ENCODE assay signal across 37 mouse cellular contexts in the genomic region with DNA sequence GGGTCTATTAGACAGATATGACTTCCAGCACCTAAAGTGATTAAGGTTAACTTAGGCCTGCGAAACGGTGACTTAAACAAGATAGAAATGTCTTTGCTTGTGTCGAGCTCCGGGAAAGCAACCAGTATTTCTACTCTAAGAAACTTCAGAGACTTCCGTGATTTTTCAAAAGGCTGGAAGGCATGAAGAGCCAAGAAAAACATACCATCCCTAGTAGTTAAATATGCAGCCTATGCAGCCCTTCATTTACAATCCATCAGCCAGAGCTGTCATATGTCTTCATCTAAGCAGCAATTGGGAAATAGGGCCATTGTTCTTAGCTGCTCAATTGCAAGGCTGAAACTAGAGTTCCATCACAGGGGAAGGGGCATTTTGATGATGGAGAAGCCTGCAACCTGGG. TPM values are rescaled to one million over a fixed set of nuclear protein-coding genes. Genes with fewer than 3 reads are reported as not detected.
DNase-seq lines count a peak whose midpoint lies in the region; ATAC-seq and TF ChIP-seq lines count a peak whose summit lies in the region.
"Had no signal": no experiment of that assay in that cellular context is flagged by ENCODE, and none has a peak within 500 bp of the region (broad histone marks: within the 10 kb centered on the region; RNA-seq: fewer than 3 reads in every experiment).

No protein-coding gene starts in this region.

- TF ChIP-seq CTCF in kidney, adult 2 months (conservative IDR thresholded peaks at IDR 0.05; ENCODE audit: insufficient read depth, insufficient read length, low read depth, low read length): no peak

- no peak overlapping the region for H3K4me3 ChIP-seq in embryonic facial prominence, embryonic 14.5 days (ENCODE audit: low read depth, low read length)
- H3K4me3 ChIP-seq in embryonic facial prominence, embryonic 10.5 days: no peak overlapping the region
- H3K4me3 ChIP-seq in kidney, embryonic 16.5 days (ENCODE audit: low read length): no peak overlapping the region
- no peak overlapping the region for H3K4me3 ChIP-seq in kidney, adult 2 months (ENCODE audit: insufficient read depth, low read depth, low read length)
- H3K4me3 ChIP-seq in lung, embryonic 15.5 days: no peak overlapping the region
- H3K4me3 ChIP-seq: embryonic facial prominence, embryonic 13.5 days; forebrain, embryonic 12.5 days; heart, embryonic 12.5 days; hindbrain, embryonic 10.5 days; hindbrain, embryonic 15.5 days; intestine, embryonic 15.5 days; limb, embryonic 12.5 days; midbrain, embryonic 13.5 days; neural tube, embryonic 13.5 days had no signal

- TF ChIP-seq POLR2A in kidney, adult 2 months (IDR thresholded peaks at IDR 0.05; ENCODE audit: low read depth, low read length): no peak

- H3K4me1 ChIP-seq in embryonic facial prominence, embryonic 14.5 days (ENCODE audit: control insufficient read depth, insufficient read depth, low read length): no peaks in the 10 kb centered on the region
- H3K4me1 ChIP-seq in embryonic facial prominence, embryonic 10.5 days: no peaks in the 10 kb centered on the region
- no peaks in the 10 kb centered on the region; the same call in 1 of the 2 replicates for H3K4me1 ChIP-seq in kidney, embryonic 16.5 days (ENCODE audit: insufficient read depth, low read length)
- H3K4me1 ChIP-seq in kidney, adult 2 months (ENCODE audit: control insufficient read depth, insufficient read depth, low read length): no peaks in the 10 kb centered on the region
- H3K4me1 ChIP-seq in lung, embryonic 15.5 days: peaks cover 22% of the 10 kb centered on the region
- H3K4me1 ChIP-seq: embryonic facial prominence, embryonic 13.5 days; forebrain, embryonic 12.5 days; heart, embryonic 12.5 days; hindbrain, embryonic 10.5 days; hindbrain, embryonic 15.5 days; intestine, embryonic 15.5 days; limb, embryonic 12.5 days; midbrain, embryonic 13.5 days; neural tube, embryonic 13.5 days had no signal

- H3K9me3 ChIP-seq in embryonic facial prominence, embryonic 14.5 days (ENCODE audit: control insufficient read depth, low read length): no peaks in the 10 kb centered on the region
- H3K9me3 ChIP-seq in embryonic facial prominence, embryonic 10.5 days: no peaks in the 10 kb centered on the region
- no peaks in the 10 kb centered on the region for H3K9me3 ChIP-seq in kidney, embryonic 16.5 days (ENCODE audit: low read length)
- H3K9me3 ChIP-seq in lung, embryonic 15.5 days: no peaks in the 10 kb centered on the region
- H3K9me3 ChIP-seq: embryonic facial prominence, embryonic 13.5 days; forebrain, embryonic 12.5 days; heart, embryonic 12.5 days; hindbrain, embryonic 10.5 days; hindbrain, embryonic 15.5 days; intestine, embryonic 15.5 days; limb, embryonic 12.5 days; midbrain, embryonic 13.5 days; neural tube, embryonic 13.5 days had no signal

- DNase-seq in embryonic facial prominence, embryonic 14.5 days (ENCODE audit: low spot score): peak; percentile 43
- no peak for DNase-seq in embryonic facial prominence, embryonic 10.5 days (ENCODE audit: low spot score)
- DNase-seq in kidney, adult 2 months: no peak
- DNase-seq in lung, postnatal 36 days: no peak
- peak; percentile 6 for DNase-seq in gonadal fat pad, adult 2 months (ENCODE audit: low read depth)
- DNase-seq in left cerebral cortex, postnatal 25 days (ENCODE audit: low spot score in 2 of 2): no peak
- DNase-seq: adrenal gland, postnatal 14 days; cerebellum, adult 11-12 months; cerebellum, adult 9-11 months; embryo, embryonic 11 days; forebrain, postnatal 0 days; heart, adult 18-20 months; heart, postnatal 14 days; layer of hippocampus, adult 9-11 months; right cerebral cortex, postnatal 4 days; thymus, adult 18-20 months; thymus, postnatal 36 days had no signal

- 56% methylated on average over 5 of the region's 5 CpGs for WGBS in embryonic facial prominence, embryonic 14.5 days
- 92% methylated on average over 5 of the region's 5 CpGs for WGBS in embryonic facial prominence, embryonic 10.5 days
- WGBS in kidney, embryonic 16.5 days: 61% methylated on average over 5 of the region's 5 CpGs
- WGBS in kidney, adult 2 months: 76% methylated on average over 5 of the region's 5 CpGs
- WGBS in lung, embryonic 15.5 days: 16% methylated on average over 5 of the region's 5 CpGs

- intact Hi-C loops in left cerebral cortex, postnatal 25 days (cut with DNase I): no loop called here

- H3K4me2 ChIP-seq in embryonic facial prominence, embryonic 14.5 days (ENCODE audit: low read depth, low read length): no peak overlapping the region
- 0 out of 2 replicates have a peak overlapping the region, but pooled peaks have one; percentile 18 for H3K4me2 ChIP-seq in kidney, embryonic 16.5 days (replicated peaks; ENCODE audit: low read depth, low read length)
- H3K4me2 ChIP-seq in lung, embryonic 15.5 days: peak overlapping the region; percentile 8; the same call in 1 of the 2 replicates
- H3K4me2 ChIP-seq: embryonic facial prominence, embryonic 13.5 days; forebrain, embryonic 12.5 days; heart, embryonic 12.5 days; hindbrain, embryonic 15.5 days; intestine, embryonic 15.5 days; limb, embryonic 12.5 days; liver, embryonic 11.5 days; midbrain, embryonic 13.5 days; neural tube, embryonic 13.5 days had no signal

- H3K36me3 ChIP-seq in embryonic facial prominence, embryonic 14.5 days (ENCODE audit: control insufficient read depth, insufficient read depth, low read length): no peaks in the 10 kb centered on the region
- H3K36me3 ChIP-seq in embryonic facial prominence, embryonic 10.5 days (replicated peaks): no peaks in the 10 kb centered on the region
- H3K36me3 ChIP-seq in kidney, embryonic 16.5 days (ENCODE audit: insufficient read depth, low read length): no peaks in the 10 kb centered on the region
- H3K36me3 ChIP-seq in kidney, adult 2 months (ENCODE audit: control insufficient read depth, insufficient read depth, low read length): no peaks in the 10 kb centered on the region
- no peaks in the 10 kb centered on the region for H3K36me3 ChIP-seq in lung, embryonic 15.5 days
- H3K36me3 ChIP-seq: embryonic facial prominence, embryonic 13.5 days; forebrain, embryonic 12.5 days; G1E; heart, embryonic 12.5 days; hindbrain, embryonic 10.5 days; hindbrain, embryonic 15.5 days; intestine, embryonic 15.5 days; limb, embryonic 12.5 days; midbrain, embryonic 13.5 days; neural tube, embryonic 13.5 days had no signal

- H3K27ac ChIP-seq in embryonic facial prominence, embryonic 14.5 days (replicated peaks; ENCODE audit: low read depth, low read length): no peak overlapping the region
- H3K27ac ChIP-seq in embryonic facial prominence, embryonic 10.5 days (replicated peaks): no peak overlapping the region
- H3K27ac ChIP-seq in kidney, embryonic 16.5 days (ENCODE audit: low read length): peak overlapping the region; percentile 67
- no peak overlapping the region for H3K27ac ChIP-seq in kidney, adult 2 months (ENCODE audit: insufficient read depth, low read depth, low read length)
- peak overlapping the region; percentile 63 for H3K27ac ChIP-seq in lung, embryonic 15.5 days
- H3K27ac ChIP-seq: embryonic facial prominence, embryonic 13.5 days; forebrain, embryonic 12.5 days; hindbrain, embryonic 10.5 days; hindbrain, embryonic 15.5 days; intestine, embryonic 15.5 days; limb, embryonic 12.5 days; macrophage; midbrain, embryonic 13.5 days; neural tube, embryonic 13.5 days; stomach, postnatal 0 days had no signal

- no peak for ATAC-seq in embryonic facial prominence, embryonic 14.5 days (ENCODE audit: low read depth)
- ATAC-seq in kidney, embryonic 16.5 days (ENCODE audit: low FRiP score, low TSS enrichment): no peak; the same call in 1 of the 2 replicates
- ATAC-seq in lung, embryonic 15.5 days (ENCODE audit: borderline replicate concordance, extremely low read depth, low FRiP score, low TSS enrichment): peak; percentile 64; the same call in 1 of the 2 replicates
- ATAC-seq: midbrain, embryonic 13.5 days; Patski had no signal

- no peaks in the 10 kb centered on the region for H3K27me3 ChIP-seq in embryonic facial prominence, embryonic 14.5 days (replicated peaks; ENCODE audit: control insufficient read depth, insufficient read depth, low read length)
- H3K27me3 ChIP-seq in embryonic facial prominence, embryonic 10.5 days (replicated peaks; ENCODE audit: low read depth, poor library complexity, severe bottlenecking): no peaks in the 10 kb centered on the region
- no peaks in the 10 kb centered on the region for H3K27me3 ChIP-seq in kidney, embryonic 16.5 days (ENCODE audit: insufficient read depth, low read length)
- H3K27me3 ChIP-seq in kidney, adult 2 months (replicated peaks; ENCODE audit: control insufficient read depth, insufficient read depth, low read length): no peaks in the 10 kb centered on the region
- H3K27me3 ChIP-seq in lung, embryonic 15.5 days: no peaks in the 10 kb centered on the region
- H3K27me3 ChIP-seq: embryonic facial prominence, embryonic 13.5 days; forebrain, embryonic 12.5 days; heart, embryonic 12.5 days; hindbrain, embryonic 15.5 days; intestine, embryonic 15.5 days; limb, embryonic 12.5 days; midbrain, embryonic 13.5 days; neural tube, embryonic 13.5 days; Patski had no signal

- no peak overlapping the region for H3K9ac ChIP-seq in embryonic facial prominence, embryonic 14.5 days (ENCODE audit: low read depth, low read length)
- no peak overlapping the region for H3K9ac ChIP-seq in kidney, embryonic 16.5 days (replicated peaks; ENCODE audit: low read length)
- H3K9ac ChIP-seq in lung, embryonic 15.5 days: no peak overlapping the region
- H3K9ac ChIP-seq: embryonic facial prominence, embryonic 13.5 days; forebrain, embryonic 12.5 days; forebrain, postnatal 0 days; heart, embryonic 12.5 days; hindbrain, embryonic 15.5 days; intestine, embryonic 15.5 days; limb, embryonic 12.5 days; midbrain, embryonic 13.5 days; neural tube, embryonic 13.5 days had no signal

RNA-seq across cellular contexts. Expression of a gene that starts 56.0 kb away (rescaled TPM):
- polyA plus RNA-seq in embryonic facial prominence, embryonic 14.5 days (2014; fragmentation: Nextera tagmentation; extraction: Ambion mirVana): 0.08 and 0.18 TPM in 2 replicates
- not detected in 2 replicates for polyA plus RNA-seq in embryonic facial prominence, embryonic 10.5 days (2016; fragmentation: Nextera tagmentation; extraction: Ambion mirVana)
- 0.07 TPM in 1 of 2 replicates, not detected in the other for polyA plus RNA-seq in kidney, embryonic 16.5 days (2015; fragmentation: Nextera tagmentation; extraction: Ambion mirVana)
- polyA plus RNA-seq in kidney, adult 2 months (2012; rRNA removed): 0.03 and 0.14 TPM in 2 replicates
- polyA plus RNA-seq in lung, embryonic 15.5 days (2015; fragmentation: Nextera tagmentation; extraction: Ambion mirVana): 0.05 and 0.11 TPM in 2 replicates
- 0.04 and 0.05 TPM in 2 replicates for polyA plus RNA-seq in gonadal fat pad, adult 2 months (2012; rRNA removed)
- not detected for total RNA-seq in left cerebral cortex, postnatal 25 days (2021)
- total RNA-seq: adrenal gland, postnatal 14 days; forebrain, postnatal 0 days; G1E; gastrocnemius, adult 8-10 months; heart, postnatal 14 days; left cerebral cortex, postnatal 10 days had no signal
- polyA plus RNA-seq: forebrain, embryonic 12.5 days; G1E; heart, embryonic 12.5 days; hindbrain, embryonic 10.5 days; hindbrain, embryonic 15.5 days; kidney, embryonic 14.5 days; liver, embryonic 11.5 days; liver, embryonic 16.5 days; midbrain, embryonic 13.5 days; neural tube, embryonic 13.5 days; Patski; stomach, postnatal 0 days had no signal

Comparison
In these comparisons a context has a peak if more than half of its experiments do, and no peak if none do; other contexts are left out.
1. DNase-seq: peak in embryonic facial prominence, embryonic 14.5 days (single experiment) and gonadal fat pad, adult 2 months (single experiment); none in embryonic facial prominence, embryonic 10.5 days (single experiment), kidney, adult 2 months (single experiment), lung, postnatal 36 days (single experiment) and left cerebral cortex, postnatal 25 days (0 of 2).
2. H3K27ac ChIP-seq: peak in kidney, embryonic 16.5 days (single experiment) and lung, embryonic 15.5 days (single experiment); none in embryonic facial prominence, embryonic 14.5 days (single experiment), embryonic facial prominence, embryonic 10.5 days (single experiment) and kidney, adult 2 months (single experiment).